Mouse (Mus musculus) heart, embryonic 12.5 days (tissue): ENCODE measurements around the gene Snx22. TPM values are rescaled to one million over a fixed set of nuclear protein-coding genes. Genes with fewer than 3 reads are reported as not detected.

ENCODE experiments used
- polyA plus RNA-seq: library from polyadenylated mRNA; unstranded; fragments of >200 nt; fragmentation: Nextera tagmentation; extraction: Ambion mirVana; gene quantifications from 2 replicates; pipeline ENCODE4 v1.2.1, GENCODE M21; 2016

Snx22 gene
- polyA plus RNA-seq, 1 experiment from 2014 or later = 2.4 TPM

Other genes with a start within 250 kb of the Snx22 start
- gene Zfp609, start 242.2 kb downstream of the Snx22 start, polyA plus RNA-seq = 7.1 and 7.6 TPM in 2 replicates
- 116 and 120 TPM in 2 replicates for gene Pclaf, start 179.5 kb downstream of the Snx22 start, polyA plus RNA-seq
- 26.5 and 28.2 TPM in 2 replicates for gene Trip4, start 160.9 kb downstream of the Snx22 start, polyA plus RNA-seq
- gene Csnk1g1, start 160.8 kb downstream of the Snx22 start, polyA plus RNA-seq = 11.9 and 16.1 TPM in 2 replicates
- gene Ppib, start 9.5 kb downstream of the Snx22 start, polyA plus RNA-seq = 405 and 410 TPM in 2 replicates
- 68.8 and 72.1 TPM in 2 replicates for gene Snx1, start 56.9 kb upstream of the Snx22 start, polyA plus RNA-seq
- 161 and 176 TPM in 2 replicates for gene Ciao2a, start 56.9 kb upstream of the Snx22 start, polyA plus RNA-seq
- gene Dapk2, start 88.5 kb upstream of the Snx22 start, polyA plus RNA-seq = 6.4 and 8.1 TPM in 2 replicates